Mouse (Mus musculus): ENCODE measurements at regions not wholly inside any gene's neighbourhood (a gene's known extent, or its start where the extent isn't known, plus 50 kb on each side); places are given as distances from the start of the nearest gene placed in this dataset.

- intact Hi-C loops (cut with DNase I; ENCODE audit: low total_unique reads) = no loop called here
- DNase-seq = no peak
Observed at GRCm38 (mm10) chr13:53910251-53910650, 145.3 kb downstream of the Drd1 start.

- DNase-seq = no peak
- intact Hi-C loops (cut with DNase I; ENCODE audit: low total_unique reads) = no loop called here
Observed at GRCm38 (mm10) chr13:53904471-53904870, 151.0 kb downstream of the Drd1 start.

GRCm38 (mm10) chr13:53903626-53904025 lies 151.9 kb downstream of the Drd1 start:
- DNase-seq = no peak
- intact Hi-C loops (cut with DNase I; ENCODE audit: low total_unique reads) = no loop called here

- DNase-seq = no peak
- intact Hi-C loops (cut with DNase I; ENCODE audit: low total_unique reads) = no loop called here
Observed at GRCm38 (mm10) chr13:53902831-53903230, 152.7 kb downstream of the Drd1 start.

- intact Hi-C loops (cut with DNase I; ENCODE audit: low total_unique reads) = no loop called here
- no peak for DNase-seq
Observed at GRCm38 (mm10) chr13:53900406-53901025, 155.0 kb downstream of the Drd1 start.

- DNase-seq = no peak
- intact Hi-C loops (cut with DNase I; ENCODE audit: low total_unique reads) = no loop called here
Observed at GRCm38 (mm10) chr13:53898351-53898750, 157.2 kb downstream of the Drd1 start.

- DNase-seq = no peak
- intact Hi-C loops (cut with DNase I; ENCODE audit: low total_unique reads) = no loop called here
Observed at GRCm38 (mm10) chr13:53897176-53897575, 158.3 kb downstream of the Drd1 start.

- DNase-seq = no peak
- intact Hi-C loops (cut with DNase I; ENCODE audit: low total_unique reads) = no loop called here
Observed at GRCm38 (mm10) chr13:53888411-53888810, 167.1 kb downstream of the Drd1 start.

- no peak for DNase-seq
- intact Hi-C loops (cut with DNase I; ENCODE audit: low total_unique reads) = no loop called here
Observed at GRCm38 (mm10) chr13:53885756-53886155, 169.7 kb downstream of the Drd1 start.

GRCm38 (mm10) chr13:53883206-53883605 lies 172.3 kb downstream of the Drd1 start:
- DNase-seq = no peak
- intact Hi-C loops (cut with DNase I; ENCODE audit: low total_unique reads) = no loop called here

GRCm38 (mm10) chr13:53880466-53881250 lies 174.8 kb downstream of the Drd1 start:
- no peak for DNase-seq
- intact Hi-C loops (cut with DNase I; ENCODE audit: low total_unique reads) = no loop called here

GRCm38 (mm10) chr13:53875546-53875945 lies 180.0 kb downstream of the Drd1 start:
- no peak for DNase-seq
- intact Hi-C loops (cut with DNase I; ENCODE audit: low total_unique reads) = no loop called here

GRCm38 (mm10) chr13:53865323-53865722 lies 190.2 kb downstream of the Drd1 start:
- DNase-seq = no peak
- intact Hi-C loops (cut with DNase I; ENCODE audit: low total_unique reads) = no loop called here

- intact Hi-C loops (cut with DNase I; ENCODE audit: low total_unique reads) = no loop called here
- no peak for DNase-seq
Observed at GRCm38 (mm10) chr13:53862336-53862735, 193.2 kb downstream of the Drd1 start.

GRCm38 (mm10) chr13:53854196-53854595 lies 201.3 kb downstream of the Drd1 start:
- DNase-seq = no peak
- intact Hi-C loops (cut with DNase I; ENCODE audit: low total_unique reads) = no loop called here

- DNase-seq = no peak
- intact Hi-C loops (cut with DNase I; ENCODE audit: low total_unique reads) = no loop called here
Observed at GRCm38 (mm10) chr13:53850146-53850545, 205.4 kb downstream of the Drd1 start.

- intact Hi-C loops (cut with DNase I; ENCODE audit: low total_unique reads) = no loop called here
- DNase-seq = no peak
Observed at GRCm38 (mm10) chr13:53846221-53846620, 209.3 kb downstream of the Drd1 start.

- intact Hi-C loops (cut with DNase I; ENCODE audit: low total_unique reads) = no loop called here
Observed at GRCm38 (mm10) chr13:53845786-53846185, 209.7 kb downstream of the Drd1 start.

GRCm38 (mm10) chr13:53825957-53826580 lies 229.4 kb downstream of the Drd1 start:
- DNase-seq = no peak
- intact Hi-C loops (cut with DNase I; ENCODE audit: low total_unique reads) = no loop called here

More at GRCm38 (mm10) chr13:53845786-53846185, 209.7 kb downstream of the Drd1 start:
- DNase-seq = no peak

GRCm38 (mm10) chr13:53822061-53822460 lies 233.4 kb downstream of the Drd1 start:
- DNase-seq = no peak
- intact Hi-C loops (cut with DNase I; ENCODE audit: low total_unique reads) = no loop called here

- intact Hi-C loops (cut with DNase I; ENCODE audit: low total_unique reads) = no loop called here
Observed at GRCm38 (mm10) chr13:53815629-53816028, 239.9 kb downstream of the Drd1 start.

More at GRCm38 (mm10) chr13:53815629-53816028, 239.9 kb downstream of the Drd1 start:
- no peak for DNase-seq
